Mouse (Mus musculus): ENCODE data around the gene Rab11fip2. TPM values are rescaled to one million over a fixed set of nuclear protein-coding genes. Genes with fewer than 3 reads are reported as not detected.

Rab11fip2 gene
- total and polyA plus RNA-seq, 2 experiments from 2014 or later = 10.6 to 38.8 TPM

- Histone ChIP-seq H3K4me1 (ENCODE audit: insufficient read depth, low read length) (no peaks in the 10 kb centered on the region), H3K4me3 (ENCODE audit: low read depth, low read length) (no peak overlapping the region), H3K9me3 (ENCODE audit: low read length) (no peaks in the 10 kb centered on the region), H3K9ac (replicated peaks; ENCODE audit: low read length, poor library complexity, severe bottlenecking) (no peak overlapping the region), H3K27ac (ENCODE audit: low read depth, low read length) (no peak overlapping the region), H3K27me3 (ENCODE audit: insufficient read depth, low read length) (no peaks in the 10 kb centered on the region), H3K36me3 (ENCODE audit: insufficient read depth, low read length) (no peaks in the 10 kb centered on the region), H3K4me2 (ENCODE audit: low read depth, low read length, poor library complexity, severe bottlenecking) (no peak overlapping the region)
- DNase-seq (ENCODE audit: low spot score) (no peak), ATAC-seq (ENCODE audit: low FRiP score) (no peak)
- 81% methylated on average over 2 of the region's 2 CpGs for WGBS
- no peak for TF ChIP-seq CTCF (IDR thresholded peaks at IDR 0.05)
Observed at GRCm38 (mm10) chr19:59885301-59885700, 58.2 kb downstream of the Rab11fip2 start.

- H3K4me3 ChIP-seq (ENCODE audit: low read depth, low read length) = no peak overlapping the region
- WGBS = 77% methylated on average over 2 of the region's 2 CpGs
- no peak for TF ChIP-seq CTCF (IDR thresholded peaks at IDR 0.05)
- no peaks in the 10 kb centered on the region for H3K4me1 ChIP-seq (ENCODE audit: insufficient read depth, low read length)
- H3K9ac ChIP-seq (replicated peaks; ENCODE audit: low read length, poor library complexity, severe bottlenecking) = no peak overlapping the region
- DNase-seq (ENCODE audit: low spot score) (no peak), ATAC-seq (ENCODE audit: low FRiP score) (no peak)
- no peaks in the 10 kb centered on the region for H3K9me3 ChIP-seq (ENCODE audit: low read length)
- H3K27ac ChIP-seq (ENCODE audit: low read depth, low read length) = no peak overlapping the region
- no peaks in the 10 kb centered on the region for H3K27me3 ChIP-seq (ENCODE audit: insufficient read depth, low read length)
- H3K36me3 ChIP-seq (ENCODE audit: insufficient read depth, low read length) = no peaks in the 10 kb centered on the region
- H3K4me2 ChIP-seq (ENCODE audit: low read depth, low read length, poor library complexity, severe bottlenecking) = no peak overlapping the region
Observed at GRCm38 (mm10) chr19:59877238-59877637, 66.2 kb downstream of the Rab11fip2 start.

GRCm38 (mm10) chr19:59866666-59867065 is 76.8 kb downstream of the Rab11fip2 start:
- WGBS = 75% methylated on average over 9 of the region's 9 CpGs
- H3K4me1 ChIP-seq (ENCODE audit: insufficient read depth, low read length) = no peaks in the 10 kb centered on the region
- ATAC-seq (ENCODE audit: low FRiP score) (no peak), DNase-seq (ENCODE audit: low spot score) (no peak)
- no peak overlapping the region for H3K4me2 ChIP-seq (ENCODE audit: low read depth, low read length, poor library complexity, severe bottlenecking)
- no peak overlapping the region for H3K9ac ChIP-seq (replicated peaks; ENCODE audit: low read length, poor library complexity, severe bottlenecking)
- H3K36me3 ChIP-seq (ENCODE audit: insufficient read depth, low read length) = no peaks in the 10 kb centered on the region
- H3K27me3 ChIP-seq (ENCODE audit: insufficient read depth, low read length) = no peaks in the 10 kb centered on the region
- H3K27ac ChIP-seq (ENCODE audit: low read depth, low read length) = no peak overlapping the region
- no peaks in the 10 kb centered on the region for H3K9me3 ChIP-seq (ENCODE audit: low read length)
- H3K4me3 ChIP-seq (ENCODE audit: low read depth, low read length) = no peak overlapping the region
- no peak for TF ChIP-seq CTCF (IDR thresholded peaks at IDR 0.05)

GRCm38 (mm10) chr19:59862423-59862822 is 81.0 kb downstream of the Rab11fip2 start:
- no peak for TF ChIP-seq CTCF (IDR thresholded peaks at IDR 0.05)
- H3K27me3 ChIP-seq (ENCODE audit: insufficient read depth, low read length) = no peaks in the 10 kb centered on the region
- no peaks in the 10 kb centered on the region for H3K4me1 ChIP-seq (ENCODE audit: insufficient read depth, low read length)
- no peak overlapping the region for H3K4me3 ChIP-seq (ENCODE audit: low read depth, low read length)
- DNase-seq (ENCODE audit: low spot score) (no peak), ATAC-seq (ENCODE audit: low FRiP score) (no peak)
- H3K9ac ChIP-seq (replicated peaks; ENCODE audit: low read length, poor library complexity, severe bottlenecking) = no peak overlapping the region
- no peak overlapping the region for H3K27ac ChIP-seq (ENCODE audit: low read depth, low read length)
- no peaks in the 10 kb centered on the region for H3K36me3 ChIP-seq (ENCODE audit: insufficient read depth, low read length)
- H3K9me3 ChIP-seq (ENCODE audit: low read length) = no peaks in the 10 kb centered on the region
- H3K4me2 ChIP-seq (ENCODE audit: low read depth, low read length, poor library complexity, severe bottlenecking) = no peak overlapping the region

GRCm38 (mm10) chr19:59860799-59861198 is 82.7 kb downstream of the Rab11fip2 start:
- WGBS = 69% methylated on average over 3 of the region's 3 CpGs
- H3K9me3 ChIP-seq (ENCODE audit: low read length) = no peaks in the 10 kb centered on the region
- DNase-seq (ENCODE audit: low spot score) = no peak

GRCm38 (mm10) chr19:59853061-59853460 is 90.4 kb downstream of the Rab11fip2 start:
- Histone ChIP-seq H3K4me1 (ENCODE audit: insufficient read depth, low read length) (no peaks in the 10 kb centered on the region), H3K4me2 (ENCODE audit: low read depth, low read length, poor library complexity, severe bottlenecking) (no peak overlapping the region), H3K36me3 (ENCODE audit: insufficient read depth, low read length) (no peaks in the 10 kb centered on the region), H3K27me3 (ENCODE audit: insufficient read depth, low read length) (no peaks in the 10 kb centered on the region), H3K9me3 (ENCODE audit: low read length) (no peaks in the 10 kb centered on the region), H3K9ac (replicated peaks; ENCODE audit: low read length, poor library complexity, severe bottlenecking) (no peak overlapping the region), H3K4me3 (ENCODE audit: low read depth, low read length) (no peak overlapping the region), H3K27ac (ENCODE audit: low read depth, low read length) (no peak overlapping the region)
- WGBS = 54% methylated on average over 3 of the region's 3 CpGs
- DNase-seq (ENCODE audit: low spot score) = no peak
- no peak for TF ChIP-seq CTCF (IDR thresholded peaks at IDR 0.05)
- no peak for ATAC-seq (ENCODE audit: low FRiP score)

More at GRCm38 (mm10) chr19:59860799-59861198, 82.7 kb downstream of the Rab11fip2 start:
- no peak overlapping the region for H3K4me3 ChIP-seq (ENCODE audit: low read depth, low read length)
- H3K9ac ChIP-seq (replicated peaks; ENCODE audit: low read length, poor library complexity, severe bottlenecking) = no peak overlapping the region
- no peak overlapping the region for H3K27ac ChIP-seq (ENCODE audit: low read depth, low read length)
- no peak overlapping the region for H3K4me2 ChIP-seq (ENCODE audit: low read depth, low read length, poor library complexity, severe bottlenecking)
- no peaks in the 10 kb centered on the region for H3K4me1 ChIP-seq (ENCODE audit: insufficient read depth, low read length)
- no peaks in the 10 kb centered on the region for H3K36me3 ChIP-seq (ENCODE audit: insufficient read depth, low read length)
- no peaks in the 10 kb centered on the region for H3K27me3 ChIP-seq (ENCODE audit: insufficient read depth, low read length)
- TF ChIP-seq CTCF (IDR thresholded peaks at IDR 0.05) = no peak
- ATAC-seq (ENCODE audit: low FRiP score) = no peak
